32 mouse cellular contexts compared by ENCODE assay signal in the genomic region with DNA sequence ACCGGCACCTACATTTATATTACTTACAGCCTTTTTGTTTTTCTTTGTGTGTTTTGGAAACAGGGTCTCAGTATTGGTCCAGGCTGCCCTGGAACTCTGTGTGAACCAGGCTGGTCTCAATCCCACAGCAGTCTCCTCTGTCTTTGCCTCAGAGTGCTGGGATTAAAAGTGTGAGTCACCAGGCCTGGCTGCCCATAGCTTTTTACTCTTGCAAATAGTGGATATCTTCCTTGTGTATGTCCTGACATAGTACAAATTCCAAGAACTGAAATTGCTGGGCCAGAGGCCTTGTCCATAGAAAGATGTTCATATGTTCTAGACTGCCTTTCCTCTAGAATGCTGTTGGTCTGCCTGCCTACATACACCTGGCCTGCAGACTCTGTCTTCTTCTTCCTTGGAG. TPM values are rescaled to one million over a fixed set of nuclear protein-coding genes. Genes with fewer than 3 reads are reported as not detected.
A peak's percentile ranks its signal among the peaks of the same experiment; 100 is the strongest.
DNase-seq lines count a peak whose midpoint lies in the region; ATAC-seq and TF ChIP-seq lines count a peak whose summit lies in the region.
"Had no signal": no experiment of that assay in that cellular context is flagged by ENCODE, and none has a peak within 500 bp of the region (broad histone marks: within the 10 kb centered on the region; RNA-seq: fewer than 3 reads in every experiment).

No protein-coding gene starts in this region.

- TF ChIP-seq POLR2A in bone marrow macrophage, adult 2 months (IDR thresholded peaks at IDR 0.05; ENCODE audit: borderline replicate concordance, low read depth, low read length) = no peak

- H3K4me1 ChIP-seq in heart, embryonic 15.5 days (replicated peaks) = peaks cover 22% of the 10 kb centered on the region
- H3K4me1 ChIP-seq in lung, postnatal 0 days (ENCODE audit: insufficient read depth, low read depth, low read length) = no peaks in the 10 kb centered on the region; the same call in 1 of the 2 replicates
- peaks cover 34% of the 10 kb centered on the region for H3K4me1 ChIP-seq in bone marrow macrophage, adult 2 months (ENCODE audit: control insufficient read depth, insufficient read depth, low read length)
- H3K4me1 ChIP-seq: liver, embryonic 12.5 days had no signal

- no peak for DNase-seq in heart, adult 9 months (ENCODE audit: low spot score in 2 of 2)
- DNase-seq in lung, postnatal 0 days (ENCODE audit: low spot score) = peak; percentile 44
- no peak for DNase-seq in lung, adult 18-20 months
- DNase-seq in fibroblast of lung, adult 2 months (ENCODE audit: low read depth) = peak; percentile 49
- no peak for DNase-seq in natural killer cell, adult 2 months (ENCODE audit: low spot score in 2 of 2)
- DNase-seq: cerebellum, adult 18-20 months; kidney, adult 11 months; kidney, postnatal 25 days; layer of hippocampus, postnatal 36 days; left cerebral cortex, postnatal 4 days; liver, postnatal 0 days; right cerebral cortex, postnatal 25 days; thymus, postnatal 14 days had no signal

- no peak overlapping the region for H3K4me2 ChIP-seq in heart, embryonic 15.5 days
- no peak overlapping the region for H3K4me2 ChIP-seq in lung, postnatal 0 days (replicated peaks; ENCODE audit: low read depth, low read length)
- H3K4me2 ChIP-seq: forebrain, embryonic 13.5 days; hindbrain, embryonic 15.5 days; liver, embryonic 12.5 days; midbrain, embryonic 15.5 days; stomach, embryonic 15.5 days had no signal

- peaks cover 3% of the 10 kb centered on the region; the same call in 1 of the 2 replicates for H3K36me3 ChIP-seq in heart, embryonic 15.5 days
- H3K36me3 ChIP-seq in lung, postnatal 0 days (ENCODE audit: insufficient read depth, low read length) = no peaks in the 10 kb centered on the region
- H3K36me3 ChIP-seq: liver, embryonic 12.5 days had no signal

- no peaks in the 10 kb centered on the region for H3K27me3 ChIP-seq in heart, embryonic 15.5 days
- no peaks in the 10 kb centered on the region for H3K27me3 ChIP-seq in lung, postnatal 0 days (replicated peaks; ENCODE audit: insufficient read depth, low read length)
- H3K27me3 ChIP-seq: CH12.LX; forebrain, embryonic 13.5 days; hindbrain, embryonic 15.5 days; liver, embryonic 12.5 days; midbrain, embryonic 15.5 days; stomach, embryonic 15.5 days had no signal

- H3K9ac ChIP-seq in heart, embryonic 15.5 days = no peak overlapping the region
- no peak overlapping the region for H3K9ac ChIP-seq in lung, postnatal 0 days (replicated peaks; ENCODE audit: low read depth)
- H3K9ac ChIP-seq: forebrain, embryonic 13.5 days; hindbrain, embryonic 15.5 days; liver, embryonic 12.5 days; liver, postnatal 0 days; midbrain, embryonic 15.5 days; stomach, embryonic 15.5 days had no signal

- H3K27ac ChIP-seq in heart, embryonic 15.5 days = peak overlapping the region; percentile 53; the same call in 1 of the 2 replicates
- peak overlapping the region; percentile 64; the same call in 1 of the 2 replicates for H3K27ac ChIP-seq in lung, postnatal 0 days (ENCODE audit: low read length)
- peak overlapping the region; percentile 56; the same call in 1 of the 2 replicates for H3K27ac ChIP-seq in bone marrow macrophage, adult 2 months (ENCODE audit: insufficient read depth, low read depth, low read length)
- H3K27ac ChIP-seq: forebrain, embryonic 13.5 days; hindbrain, embryonic 10.5 days; hindbrain, embryonic 15.5 days; liver, embryonic 12.5 days; midbrain, embryonic 15.5 days; stomach, embryonic 15.5 days had no signal

- no peak overlapping the region for H3K4me3 ChIP-seq in heart, embryonic 15.5 days
- no peak overlapping the region for H3K4me3 ChIP-seq in lung, postnatal 0 days (ENCODE audit: low read depth, low read length)
- H3K4me3 ChIP-seq in bone marrow macrophage, adult 2 months (ENCODE audit: insufficient read depth, low read length) = no peak overlapping the region
- H3K4me3 ChIP-seq: erythroblast, embryonic 14.5 days; forebrain, embryonic 13.5 days; heart, embryonic 10.5 days; hindbrain, embryonic 10.5 days; hindbrain, embryonic 15.5 days; liver, embryonic 12.5 days; midbrain, embryonic 15.5 days; stomach, embryonic 15.5 days had no signal

- no peak for TF ChIP-seq CTCF in lung, postnatal 0 days (IDR thresholded peaks at IDR 0.05)
- TF ChIP-seq CTCF in bone marrow macrophage, adult 2 months (IDR thresholded peaks at IDR 0.05; ENCODE audit: low read depth, low read length) = no peak

- 71% methylated on average over 1 of the region's 1 CpGs for WGBS in heart, embryonic 15.5 days
- WGBS in lung, postnatal 0 days = 79% methylated on average over 1 of the region's 1 CpGs

- no peaks in the 10 kb centered on the region for H3K9me3 ChIP-seq in heart, embryonic 15.5 days (replicated peaks)
- H3K9me3 ChIP-seq in lung, postnatal 0 days (ENCODE audit: low read length) = no peaks in the 10 kb centered on the region
- H3K9me3 ChIP-seq: forebrain, embryonic 13.5 days; heart, embryonic 10.5 days; hindbrain, embryonic 10.5 days; hindbrain, embryonic 15.5 days; liver, embryonic 12.5 days; midbrain, embryonic 15.5 days; stomach, embryonic 15.5 days had no signal

- ATAC-seq in heart, embryonic 15.5 days (replicated peaks; ENCODE audit: insufficient number of reproducible peaks, insufficient read depth, low FRiP score, low read depth) = no peak
- no peak for ATAC-seq in lung, postnatal 0 days
- no peak for ATAC-seq in cerebellum, adult (ENCODE audit: insufficient number of reproducible peaks, low FRiP score, low TSS enrichment)
- ATAC-seq: forebrain, embryonic 13.5 days; inflammation-experienced regulatory T-cells, adult 6 months; liver, embryonic 12.5 days; liver, postnatal 0 days; midbrain, embryonic 15.5 days had no signal

- no peak for TF ChIP-seq EP300 in lung, postnatal 0 days (IDR thresholded peaks at IDR 0.05)

RNA-seq across cellular contexts. Expression of gene Rho, which starts 35.2 kb away (rescaled TPM):
- not detected in 2 replicates for polyA plus RNA-seq in heart, embryonic 15.5 days (2015; fragmentation: Nextera tagmentation; extraction: Ambion mirVana)
- 0.04 TPM in 1 of 2 replicates, not detected in the other for polyA plus RNA-seq in lung, postnatal 0 days (2015; fragmentation: Nextera tagmentation; extraction: Ambion mirVana)
- polyA plus RNA-seq in bone marrow macrophage, adult 2 months (2012; ENCODE audit: insufficient read depth, insufficient read length, missing spikeins) = not detected in 2 replicates
- polyA plus RNA-seq: erythroblast, embryonic 14.5 days; heart, embryonic 10.5 days; kidney, embryonic 14.5 days; liver, embryonic 12.5 days; liver, postnatal 0 days; neural tube, embryonic 11.5 days had no signal

RNA-seq across cellular contexts. Expression of gene Ift122, which starts 43.1 kb away (rescaled TPM):
- polyA plus RNA-seq in heart, embryonic 15.5 days (2015; fragmentation: Nextera tagmentation; extraction: Ambion mirVana) = 18.4 and 24.2 TPM in 2 replicates
- 8.3 and 10.4 TPM in 2 replicates for polyA plus RNA-seq in lung, postnatal 0 days (2015; fragmentation: Nextera tagmentation; extraction: Ambion mirVana)
- 6.0 and 9.3 TPM in 2 replicates for polyA plus RNA-seq in bone marrow macrophage, adult 2 months (2012; ENCODE audit: insufficient read depth, insufficient read length, missing spikeins)

RNA-seq across cellular contexts. Expression of gene Mbd4, which starts 43.2 kb away (rescaled TPM):
- polyA plus RNA-seq in heart, embryonic 15.5 days (2015; fragmentation: Nextera tagmentation; extraction: Ambion mirVana) = 9.2 and 11.3 TPM in 2 replicates
- polyA plus RNA-seq in lung, postnatal 0 days (2015; fragmentation: Nextera tagmentation; extraction: Ambion mirVana) = 4.5 and 6.7 TPM in 2 replicates
- polyA plus RNA-seq in bone marrow macrophage, adult 2 months (2012; ENCODE audit: insufficient read depth, insufficient read length, missing spikeins) = 12.0 and 13.8 TPM in 2 replicates

RNA-seq across cellular contexts. Expression of gene H1foo, which starts 48.4 kb away (rescaled TPM):
- polyA plus RNA-seq in heart, embryonic 15.5 days (2015; fragmentation: Nextera tagmentation; extraction: Ambion mirVana) = not detected in 2 replicates
- polyA plus RNA-seq in lung, postnatal 0 days (2015; fragmentation: Nextera tagmentation; extraction: Ambion mirVana) = not detected in 2 replicates
- not detected in 2 replicates for polyA plus RNA-seq in bone marrow macrophage, adult 2 months (2012; ENCODE audit: insufficient read depth, insufficient read length, missing spikeins)
- polyA plus RNA-seq: C2C12; embryonic facial prominence, embryonic 11.5 days; erythroblast, embryonic 14.5 days; forebrain, embryonic 13.5 days; heart, embryonic 10.5 days; hindbrain, embryonic 10.5 days; hindbrain, embryonic 15.5 days; inflammation-experienced regulatory T-cells, adult 6 months; kidney, embryonic 14.5 days; limb, embryonic 14.5 days; liver, embryonic 12.5 days; liver, postnatal 0 days; midbrain, embryonic 15.5 days; neural tube, embryonic 11.5 days; stomach, embryonic 15.5 days; urinary bladder, adult 2 months had no signal

RNA-seq across cellular contexts. Expression of gene Efcab12, which starts 58.1 kb away (rescaled TPM):
- polyA plus RNA-seq in heart, embryonic 15.5 days (2015; fragmentation: Nextera tagmentation; extraction: Ambion mirVana) = 0.29 and 0.53 TPM in 2 replicates
- 1.5 and 2.0 TPM in 2 replicates for polyA plus RNA-seq in lung, postnatal 0 days (2015; fragmentation: Nextera tagmentation; extraction: Ambion mirVana)
- 0.31 and 0.32 TPM in 2 replicates for polyA plus RNA-seq in bone marrow macrophage, adult 2 months (2012; ENCODE audit: insufficient read depth, insufficient read length, missing spikeins)
- polyA plus RNA-seq: C2C12; erythroblast, embryonic 14.5 days; liver, postnatal 0 days had no signal

Comparison
In these comparisons a context has a peak if more than half of its experiments do, and no peak if none do; other contexts are left out.
1. DNase-seq: peak in lung, postnatal 0 days (single experiment) and fibroblast of lung, adult 2 months (single experiment); none in heart, adult 9 months (0 of 2), lung, adult 18-20 months (0 of 2) and natural killer cell, adult 2 months (0 of 2).
2. Peak in every context shown above with its lines, with median percentiles within 50 percentile points of each other: H3K27ac ChIP-seq.